8 mouse cellular contexts compared by ENCODE assay signal in the genomic region with DNA sequence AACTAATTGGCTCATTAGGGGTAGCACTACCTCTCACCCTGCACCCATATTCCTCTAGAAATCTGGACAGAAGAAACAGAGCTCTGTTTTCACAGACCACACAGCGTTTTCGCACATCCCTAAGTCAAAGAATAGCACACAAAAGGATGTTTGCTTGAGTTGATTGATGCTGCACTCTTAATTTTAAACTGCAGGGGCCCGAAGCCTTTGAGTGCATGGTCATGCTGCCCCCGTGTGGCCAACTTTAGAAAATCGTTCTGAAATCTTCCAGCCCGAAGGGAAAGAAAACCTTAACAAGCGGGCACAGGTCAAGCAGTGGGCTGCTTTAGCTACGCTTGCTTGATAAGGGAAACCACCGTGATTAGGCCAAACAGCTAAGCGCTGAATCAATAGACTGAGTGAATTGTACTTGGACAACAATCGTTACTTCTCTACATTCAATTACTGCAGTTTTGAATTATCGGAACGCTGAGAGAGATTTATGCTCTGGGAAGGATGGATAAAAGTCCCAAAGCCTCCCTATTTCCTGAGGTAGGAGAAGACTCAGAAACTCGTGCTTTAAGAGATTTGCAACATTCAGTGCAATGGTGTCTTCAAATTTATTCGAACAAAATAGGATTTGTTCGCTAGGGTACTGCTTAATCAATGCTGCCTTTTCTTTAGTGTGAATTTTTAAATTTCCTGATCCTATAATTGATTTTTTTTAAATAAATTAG.
DNase-seq lines count a peak whose midpoint lies in the region; ATAC-seq and TF ChIP-seq lines count a peak whose summit lies in the region.

No protein-coding gene starts in this region.

- TF ChIP-seq CTCF in heart, adult 2 months (IDR thresholded peaks at IDR 0.05), result peak; percentile 93

- intact Hi-C loops in heart, adult 2 months (cut with DNase I), result loop anchor here (1.0 to 5.0 kb wide), 4 partner anchors 490 to 873 kb away; partner anchors contain the start of gene Lcorl
- intact Hi-C loops in left cerebral cortex, postnatal 4 days (cut with DNase I), result loop anchor here (2.0 to 10.0 kb wide), 4 partner anchors 490 to 873 kb away; partner anchors contain the start of gene Lcorl

- no peaks in the 10 kb centered on the region for H3K27me3 ChIP-seq in heart, adult 2 months (ENCODE audit: control insufficient read depth, insufficient read depth, low read length)
- H3K27me3 ChIP-seq in midbrain, embryonic 16.5 days (ENCODE audit: control insufficient read depth, insufficient read depth, low read depth, low read length), result no peaks in the 10 kb centered on the region

- no peaks in the 10 kb centered on the region for H3K9me3 ChIP-seq in midbrain, embryonic 16.5 days (replicated peaks; ENCODE audit: control insufficient read depth, low read length, poor library complexity, severe bottlenecking)

- peak; percentile 93 for ATAC-seq in midbrain, embryonic 16.5 days

- no peak overlapping the region for H3K27ac ChIP-seq in heart, adult 2 months
- 0 out of 2 replicates have a peak overlapping the region, but pooled peaks have one; percentile 51 for H3K27ac ChIP-seq in midbrain, embryonic 16.5 days (ENCODE audit: low read length)

- no peak overlapping the region for H3K9ac ChIP-seq in heart, adult 2 months (ENCODE audit: low read depth, low read length)
- no peak overlapping the region for H3K9ac ChIP-seq in midbrain, embryonic 16.5 days (ENCODE audit: low read depth, low read length)

- DNase-seq in gastrocnemius, adult 18-20 months (ENCODE audit: low spot score), result peak; percentile 30
- DNase-seq in gastrocnemius, postnatal 25 days, result no peak
- peak; percentile 77 for DNase-seq in embryo, embryonic 9.5 days (ENCODE audit: extremely low spot score)
- peak; percentile 30 to 70 for DNase-seq in heart, adult 2 months
- peak; percentile 67 for DNase-seq in kidney, adult 18-20 months
- peak; percentile 82 for DNase-seq in left cerebral cortex, postnatal 4 days
- DNase-seq in spleen, postnatal 36 days (ENCODE audit: low spot score in 2 of 2), result peak; percentile 25 to 34

- 19% methylated on average over 16 of the region's 16 CpGs for WGBS in heart, adult 2 months
- 15% methylated on average over 16 of the region's 16 CpGs for WGBS in midbrain, embryonic 16.5 days

- TF ChIP-seq EP300 in heart, adult 2 months (IDR thresholded peaks at IDR 0.05; ENCODE audit: insufficient read depth, low read depth, low read length), result 0 out of 2 replicates have a peak, but pooled peaks have one; percentile 48

- H3K36me3 ChIP-seq in heart, adult 2 months (ENCODE audit: control insufficient read depth, insufficient read depth, low read length), result no peaks in the 10 kb centered on the region
- no peaks in the 10 kb centered on the region for H3K36me3 ChIP-seq in midbrain, embryonic 16.5 days (ENCODE audit: control insufficient read depth, insufficient read depth, low read length)

- no peak for TF ChIP-seq POLR2A in heart, adult 2 months (IDR thresholded peaks at IDR 0.05; ENCODE audit: insufficient read depth, low read depth, low read length)

- H3K4me1 ChIP-seq in heart, adult 2 months (ENCODE audit: control insufficient read depth, insufficient read depth, low read length), result no peaks in the 10 kb centered on the region; the same call in 1 of the 2 replicates
- H3K4me1 ChIP-seq in midbrain, embryonic 16.5 days (ENCODE audit: control insufficient read depth, insufficient read depth, low read length), result no peaks in the 10 kb centered on the region

- H3K4me3 ChIP-seq in heart, adult 2 months, result no peak overlapping the region
- H3K4me3 ChIP-seq in midbrain, embryonic 16.5 days (ENCODE audit: low read depth, low read length), result peak overlapping the region; percentile 9; the same call in 1 of the 2 replicates

- peak overlapping the region; percentile 39 for H3K4me2 ChIP-seq in midbrain, embryonic 16.5 days (ENCODE audit: low read length)

- H3K79me2 ChIP-seq in heart, adult 2 months (replicated peaks; ENCODE audit: control insufficient read depth, insufficient read depth, low read length), result no peaks in the 10 kb centered on the region
